Comparison of ENCODE assay signal across 21 mouse cellular contexts in genomic region chr16:45952035-45952434, GRCm38 (mm10). TPM values are rescaled to one million over a fixed set of nuclear protein-coding genes. Genes with fewer than 3 reads are reported as not detected.
DNase-seq lines count a peak whose midpoint lies in the region; ATAC-seq and TF ChIP-seq lines count a peak whose summit lies in the region.
"Had no signal": no experiment of that assay in that cellular context is flagged by ENCODE, and none has a peak within 500 bp of the region (broad histone marks: within the 10 kb centered on the region; RNA-seq: fewer than 3 reads in every experiment).

No protein-coding gene starts in this region.

- peak; percentile 61 for DNase-seq in kidney, adult 11 months
- DNase-seq in kidney, postnatal 4 days = no peak
- DNase-seq in stomach, postnatal 0 days (ENCODE audit: low spot score) = no peak
- DNase-seq in liver, embryonic 13.5 days = no peak
- no peak for DNase-seq in cerebellum, postnatal 4 days (ENCODE audit: low spot score in 2 of 2)
- no peak for DNase-seq in layer of hippocampus, postnatal 36 days
- no peak for DNase-seq in urinary bladder, adult 2 months (ENCODE audit: low spot score)
- DNase-seq: cerebellum, postnatal 14 days; gastrocnemius, postnatal 14 days; heart, postnatal 10 days; right cerebral cortex, postnatal 25 days; thymus, adult 18-20 months had no signal

- no peak overlapping the region for H3K4me2 ChIP-seq in stomach, embryonic 14.5 days (replicated peaks; ENCODE audit: low read depth, low read length)
- no peak overlapping the region for H3K4me2 ChIP-seq in stomach, postnatal 0 days (replicated peaks; ENCODE audit: low read depth)
- peak overlapping the region; percentile 36 for H3K4me2 ChIP-seq in liver, embryonic 13.5 days
- H3K4me2 ChIP-seq: embryonic facial prominence, embryonic 12.5 days; hindbrain, embryonic 14.5 days; neural tube, embryonic 12.5 days had no signal

- no peak overlapping the region for H3K4me3 ChIP-seq in stomach, embryonic 14.5 days (ENCODE audit: low read depth, low read length)
- H3K4me3 ChIP-seq in stomach, postnatal 0 days (ENCODE audit: low read depth, low read length) = no peak overlapping the region
- no peak overlapping the region for H3K4me3 ChIP-seq in liver, embryonic 13.5 days (replicated peaks)
- H3K4me3 ChIP-seq: embryonic facial prominence, embryonic 12.5 days; layer of hippocampus, adult 2 months; megakaryocyte, embryonic 14.5 days; neural tube, embryonic 12.5 days had no signal

- TF ChIP-seq CTCF in stomach, postnatal 0 days (IDR thresholded peaks at IDR 0.05; ENCODE audit: low read depth) = no peak

- no peak for ATAC-seq in stomach, embryonic 14.5 days (ENCODE audit: insufficient number of reproducible peaks, insufficient read depth, low FRiP score, low read depth)
- no peak for ATAC-seq in stomach, postnatal 0 days (ENCODE audit: low FRiP score, low TSS enrichment)
- no peak for ATAC-seq in liver, embryonic 13.5 days (ENCODE audit: low read depth)
- ATAC-seq: midbrain, embryonic 16.5 days had no signal

- no peak for TF ChIP-seq EP300 in stomach, postnatal 0 days (optimal IDR thresholded peaks at IDR 0.05)

- H3K27me3 ChIP-seq in stomach, embryonic 14.5 days (ENCODE audit: control insufficient read depth, insufficient read depth, low read length) = no peaks in the 10 kb centered on the region
- no peaks in the 10 kb centered on the region for H3K27me3 ChIP-seq in stomach, postnatal 0 days (ENCODE audit: control insufficient read depth, insufficient read depth, low read length)
- no peaks in the 10 kb centered on the region for H3K27me3 ChIP-seq in liver, embryonic 13.5 days
- H3K27me3 ChIP-seq: CH12.LX; embryonic facial prominence, embryonic 12.5 days; neural tube, embryonic 12.5 days had no signal

- H3K9ac ChIP-seq in stomach, embryonic 14.5 days (replicated peaks; ENCODE audit: low read depth, low read length) = no peak overlapping the region
- H3K9ac ChIP-seq in stomach, postnatal 0 days (ENCODE audit: low read length) = no peak overlapping the region
- H3K9ac ChIP-seq in liver, embryonic 13.5 days = no peak overlapping the region
- H3K9ac ChIP-seq: embryonic facial prominence, embryonic 12.5 days; hindbrain, embryonic 14.5 days; neural tube, embryonic 12.5 days had no signal

- no peaks in the 10 kb centered on the region for H3K36me3 ChIP-seq in stomach, embryonic 14.5 days (ENCODE audit: control insufficient read depth, insufficient read depth, low read length)
- H3K36me3 ChIP-seq in stomach, postnatal 0 days (ENCODE audit: control insufficient read depth, insufficient read depth, low read length) = no peaks in the 10 kb centered on the region
- no peaks in the 10 kb centered on the region for H3K36me3 ChIP-seq in liver, embryonic 13.5 days
- H3K36me3 ChIP-seq: embryonic facial prominence, embryonic 12.5 days; neural tube, embryonic 12.5 days had no signal

- H3K9me3 ChIP-seq in stomach, embryonic 14.5 days (ENCODE audit: control insufficient read depth, low read depth, low read length) = no peaks in the 10 kb centered on the region
- H3K9me3 ChIP-seq in stomach, postnatal 0 days (ENCODE audit: control insufficient read depth, low read length) = no peaks in the 10 kb centered on the region
- H3K9me3 ChIP-seq in liver, embryonic 13.5 days (replicated peaks) = no peaks in the 10 kb centered on the region
- H3K9me3 ChIP-seq: embryonic facial prominence, embryonic 12.5 days; neural tube, embryonic 12.5 days had no signal

- H3K4me1 ChIP-seq in stomach, embryonic 14.5 days (ENCODE audit: control insufficient read depth, insufficient read depth, low read length) = 0 out of 2 replicates have a peak, but pooled peaks cover 2% of the 10 kb centered on the region
- no peaks in the 10 kb centered on the region for H3K4me1 ChIP-seq in stomach, postnatal 0 days (replicated peaks; ENCODE audit: control insufficient read depth, insufficient read depth)
- H3K4me1 ChIP-seq in liver, embryonic 13.5 days (replicated peaks) = no peaks in the 10 kb centered on the region
- H3K4me1 ChIP-seq: embryonic facial prominence, embryonic 12.5 days; neural tube, embryonic 12.5 days had no signal

- WGBS in stomach, embryonic 14.5 days = 58% methylated on average over 2 of the region's 2 CpGs
- WGBS in stomach, postnatal 0 days = 58% methylated on average over 2 of the region's 2 CpGs
- WGBS in liver, embryonic 13.5 days (ENCODE audit: insufficient replicate concordance) = 30% methylated on average over 2 of the region's 2 CpGs

- H3K27ac ChIP-seq in stomach, embryonic 14.5 days (ENCODE audit: low read length) = peak overlapping the region; percentile 7; the same call in 1 of the 2 replicates
- no peak overlapping the region for H3K27ac ChIP-seq in stomach, postnatal 0 days (replicated peaks)
- H3K27ac ChIP-seq in liver, embryonic 13.5 days = peak overlapping the region; percentile 27; the same call in 1 of the 2 replicates
- H3K27ac ChIP-seq: embryonic facial prominence, embryonic 12.5 days; hindbrain, embryonic 14.5 days; layer of hippocampus, adult 2 months; neural tube, embryonic 12.5 days had no signal

RNA-seq across cellular contexts. Expression of gene Phldb2, which starts 1.4 kb away (rescaled TPM):
- 29.7 and 31.2 TPM in 2 replicates for polyA plus RNA-seq in stomach, embryonic 14.5 days (2014; fragmentation: Nextera tagmentation; extraction: Ambion mirVana)
- 9.7 and 13.2 TPM in 2 replicates for polyA plus RNA-seq in stomach, postnatal 0 days (2015; fragmentation: Nextera tagmentation; extraction: Ambion mirVana)
- polyA plus RNA-seq in liver, embryonic 13.5 days (2015; fragmentation: Nextera tagmentation; extraction: Ambion mirVana) = 12.9 and 14.1 TPM in 2 replicates
- 1 to 10 TPM; 4.9 to 8.0 TPM for total RNA-seq in layer of hippocampus, postnatal 36 days (2021)
- 65.9 and 73.9 TPM in 2 replicates for polyA plus RNA-seq in urinary bladder, adult 2 months (2012; rRNA removed)
- total RNA-seq: CH12.LX had no signal
- polyA plus RNA-seq: activated CD4-positive, CD25-positive, alpha-beta regulatory T cell, adult 4 months had no signal

RNA-seq across cellular contexts. Expression of gene Plcxd2, which starts 58.0 kb away (rescaled TPM):
- 1.0 and 1.2 TPM in 2 replicates for polyA plus RNA-seq in stomach, embryonic 14.5 days (2014; fragmentation: Nextera tagmentation; extraction: Ambion mirVana)
- 2.2 and 2.4 TPM in 2 replicates for polyA plus RNA-seq in stomach, postnatal 0 days (2015; fragmentation: Nextera tagmentation; extraction: Ambion mirVana)
- polyA plus RNA-seq in liver, embryonic 13.5 days (2015; fragmentation: Nextera tagmentation; extraction: Ambion mirVana) = 2.2 and 2.7 TPM in 2 replicates
- total RNA-seq in layer of hippocampus, postnatal 36 days (2021) = 10 to 100 TPM; 16.4 to 18.4 TPM
- polyA plus RNA-seq in urinary bladder, adult 2 months (2012; rRNA removed) = 0.63 and 0.78 TPM in 2 replicates
- total RNA-seq: CH12.LX had no signal
